Mouse (Mus musculus) small intestine, adult 2 months (tissue): Measurements from ENCODE around the gene Triobp.

ENCODE experiments used
- CTCF ChIP-seq: fragments of 200-500 bp; IDR thresholded peaks from 2 replicates; pipeline ENCODE4 v1.5.1; 2012; ENCODE audit warnings: low read depth, mild to moderate bottlenecking, control low read depth, inconsistent platforms, low read length, moderate library complexity, mixed read lengths; ENCODE audit not compliant: insufficient replicate concordance, insufficient read length; ENCODE audit errors: extremely low read depth
- POLR2A ChIP-seq: fragments of 200-500 bp; IDR thresholded peaks from 2 replicates; pipeline ENCODE4 v1.6.1; 2012; ENCODE audit warnings: low read depth, mild to moderate bottlenecking, control low read depth, inconsistent platforms, low read length, moderate library complexity

DNA sequence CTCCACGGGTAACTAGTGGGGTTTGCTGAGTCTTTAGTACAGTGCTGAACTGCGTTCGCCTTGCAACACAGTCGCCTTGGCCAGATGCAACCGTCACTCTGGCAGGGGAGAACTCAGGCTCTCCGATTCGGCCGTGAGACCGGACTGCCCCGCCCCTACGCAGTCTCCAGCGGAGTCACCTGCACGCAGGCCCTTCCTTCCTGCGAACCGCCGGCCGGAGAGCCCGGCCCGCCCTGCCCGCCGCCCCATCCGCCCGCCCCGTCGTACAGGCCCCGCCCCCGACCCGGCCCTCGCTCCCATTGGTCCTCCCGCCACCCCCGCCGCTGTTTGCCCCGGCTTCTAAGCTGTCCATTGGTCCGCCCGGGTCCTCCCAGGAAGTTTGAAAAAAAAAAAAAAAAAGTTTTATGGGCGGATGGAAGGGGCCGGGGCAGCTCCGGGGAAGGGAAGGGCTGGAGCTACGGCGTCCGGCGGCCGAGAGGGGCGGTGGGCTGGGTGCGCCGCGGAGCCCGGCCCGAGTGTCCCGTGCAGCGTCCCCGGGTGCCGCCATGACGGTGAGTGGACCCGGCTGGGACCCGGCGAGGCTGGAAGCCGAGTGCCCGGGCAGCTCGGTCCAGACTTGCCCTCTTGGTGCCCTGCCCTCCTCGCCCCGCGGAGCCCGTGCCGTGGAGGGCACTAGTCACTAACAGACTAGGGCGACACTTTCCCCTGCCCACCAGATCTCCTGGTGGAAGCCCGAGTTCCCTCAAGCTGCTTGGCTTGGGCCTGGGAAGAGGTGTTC is 35.3 kb downstream of the Triobp start:
- no peak for TF ChIP-seq CTCF
- TF ChIP-seq POLR2A, result peak; percentile 59; the same call in 1 of the 2 replicates
